Mouse (Mus musculus) olfactory bulb, adult 2 months (tissue): ENCODE results near the gene Car4. TPM values are rescaled to one million over a fixed set of nuclear protein-coding genes. Genes with fewer than 3 reads are reported as not detected.

Source experiments
- H3K27ac ChIP-seq: fragments of 200-500 bp; 2 replicates; pipeline ENCODE4 v1.5.1; 2012; ENCODE audit warnings: low read depth, low read length; ENCODE audit not compliant: insufficient read depth
- H3K4me1 ChIP-seq: fragments of 200-500 bp; 2 replicates; pipeline ENCODE4 v1.6.1; 2012; ENCODE audit warnings: low read length; ENCODE audit not compliant: control insufficient read depth, insufficient read depth
- H3K4me3 ChIP-seq: fragments of 200-500 bp; 2 replicates; pipeline ENCODE4 v1.5.1; 2012; ENCODE audit warnings: mild to moderate bottlenecking, low read depth, low read length, moderate library complexity; ENCODE audit not compliant: insufficient read depth
- CTCF ChIP-seq: fragments of 200-500 bp; IDR thresholded peaks from 2 replicates; pipeline ENCODE4 v1.5.1; 2012; ENCODE audit warnings: low read depth, mild to moderate bottlenecking, low read length, moderate library complexity; ENCODE audit not compliant: insufficient read depth
- POLR2A ChIP-seq: fragments of 200-500 bp; IDR thresholded peaks from 2 replicates; pipeline ENCODE4 v1.6.1; 2012; ENCODE audit warnings: mild to moderate bottlenecking, low read depth, low read length, moderate library complexity; ENCODE audit not compliant: insufficient read depth
- WGBS: fragments of 180-500 bp; shearing (Covaris S2); methylation state at CpG from one replicate; pipeline ENCODE4 v1.1.7; 2018; 5-methylcytosine and 5-hydroxymethylcytosine counted together
- polyA plus RNA-seq: library from polyadenylated mRNA; stranded (reverse); fragments of >200 nt; gene quantifications from 2 replicates; pipeline ENCODE4 v1.2.4, GENCODE M21; 2012; ENCODE audit warnings: low replicate concordance; ENCODE audit not compliant: missing spikeins, insufficient read depth, insufficient read length

The Car4 gene
- polyA plus RNA-seq, 1 experiment, result not detected

DNA sequence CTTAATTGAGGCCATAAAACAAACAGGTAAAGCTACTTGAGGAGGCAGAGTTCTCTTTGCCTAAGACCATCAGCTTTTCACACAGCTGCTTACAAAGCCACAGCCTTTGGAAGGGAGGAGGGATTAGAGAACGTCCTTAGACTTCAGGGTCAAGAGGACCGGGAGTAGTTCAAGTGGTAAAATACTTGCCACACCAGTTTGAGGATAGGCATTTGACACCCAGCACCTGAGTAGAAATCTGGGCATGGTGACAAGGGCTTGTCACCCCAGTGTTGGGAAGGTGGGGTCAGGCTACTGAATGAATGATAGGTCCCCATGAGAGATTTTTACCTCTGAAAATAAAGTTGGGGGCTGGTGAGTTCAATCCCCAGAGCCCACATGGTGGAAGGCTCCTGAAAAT lies 5.0 kb upstream of the Car4 start:
- Histone ChIP-seq H3K4me1 (peaks cover 2% of the 10 kb centered on the region), H3K27ac (no peak overlapping the region), H3K4me3 (no peak overlapping the region)
- TF ChIP-seq CTCF (no peak), POLR2A (no peak)
- 53% methylated on average over 2 of the region's 2 CpGs for WGBS

- TF ChIP-seq POLR2A, result no peak
- Histone ChIP-seq H3K27ac (no peak overlapping the region), H3K4me1 (peaks cover 11% of the 10 kb centered on the region), H3K4me3 (no peak overlapping the region)
- WGBS, result 62% methylated on average over 5 of the region's 5 CpGs
Observed at GRCm38 (mm10) chr11:84956400-84956799, 1.2 kb upstream of the Car4 start.

- TF ChIP-seq CTCF (no peak), POLR2A (no peak)
- 13% methylated on average over 15 of the region's 15 CpGs for WGBS
- Histone ChIP-seq H3K27ac (no peak overlapping the region), H3K4me3 (peak overlapping the region; percentile 42), H3K4me1 (peaks cover 11% of the 10 kb centered on the region)
Observed at GRCm38 (mm10) chr11:84957171-84957570, 415 bp upstream of the Car4 start.

DNA sequence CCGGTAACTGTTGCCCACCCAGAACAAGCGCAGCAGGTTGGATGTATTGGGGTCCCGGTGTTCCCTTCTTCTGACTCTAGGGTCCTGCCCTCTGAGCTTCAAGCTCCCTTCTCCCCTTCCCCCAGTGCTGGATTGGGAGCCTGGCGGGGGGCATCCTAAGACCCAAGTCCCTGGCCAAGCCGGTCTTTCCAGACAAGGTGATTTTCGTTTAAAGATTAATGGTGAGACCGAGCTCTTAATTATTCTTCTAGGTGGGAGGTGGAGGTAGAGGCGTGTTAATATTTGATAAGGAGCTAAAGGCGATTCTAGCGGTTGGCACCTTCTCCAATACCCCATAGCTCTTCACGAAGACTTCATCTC lies 665 bp downstream of the Car4 start:
- H3K27ac ChIP-seq, result no peak overlapping the region
- 7% methylated on average over 11 of the region's 11 CpGs for WGBS
- H3K4me1 ChIP-seq, result peaks cover 11% of the 10 kb centered on the region
- peak overlapping the region; percentile 42 for H3K4me3 ChIP-seq
- TF ChIP-seq POLR2A, result no peak

DNA sequence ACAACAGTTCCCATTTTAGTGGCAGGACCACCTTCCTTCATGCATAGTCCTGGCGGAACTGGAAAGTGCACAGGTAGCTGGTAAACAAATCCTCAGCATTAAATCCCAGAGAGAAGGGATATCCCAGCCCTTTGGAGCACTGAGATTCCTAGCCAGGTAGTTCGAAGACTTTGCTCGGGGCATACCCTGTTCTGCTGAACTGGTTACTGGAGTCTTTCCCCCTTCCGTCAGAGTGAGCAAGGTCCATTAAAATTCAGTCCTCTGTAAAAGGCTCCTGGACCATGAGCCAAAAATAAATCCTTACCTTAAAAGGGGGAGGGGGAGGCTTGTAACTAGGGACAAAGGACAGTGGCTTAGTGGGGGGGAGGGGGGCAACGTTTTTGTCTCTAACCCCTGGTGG lies 1.6 kb downstream of the Car4 start:
- WGBS, result 37% methylated on average over 5 of the region's 5 CpGs
- Histone ChIP-seq H3K4me1 (peaks cover 11% of the 10 kb centered on the region), H3K4me3 (no peak overlapping the region), H3K27ac (no peak overlapping the region)
- TF ChIP-seq CTCF (no peak), POLR2A (no peak)

GRCm38 (mm10) chr11:84959701-84960181 lies 2.2 kb downstream of the Car4 start:
- WGBS, result 24% methylated on average over 9 of the region's 9 CpGs
- no peak overlapping the region for H3K4me3 ChIP-seq
- H3K4me1 ChIP-seq, result peaks cover 11% of the 10 kb centered on the region
- H3K27ac ChIP-seq, result no peak overlapping the region
- no peak for TF ChIP-seq POLR2A
- TF ChIP-seq CTCF, result no peak

GRCm38 (mm10) chr11:84960291-84960690 lies 2.7 kb downstream of the Car4 start:
- no peak for TF ChIP-seq CTCF
- TF ChIP-seq POLR2A, result no peak
- Histone ChIP-seq H3K4me1 (peaks cover 11% of the 10 kb centered on the region), H3K4me3 (no peak overlapping the region), H3K27ac (no peak overlapping the region)
- WGBS, result 61% methylated on average over 3 of the region's 3 CpGs

DNA sequence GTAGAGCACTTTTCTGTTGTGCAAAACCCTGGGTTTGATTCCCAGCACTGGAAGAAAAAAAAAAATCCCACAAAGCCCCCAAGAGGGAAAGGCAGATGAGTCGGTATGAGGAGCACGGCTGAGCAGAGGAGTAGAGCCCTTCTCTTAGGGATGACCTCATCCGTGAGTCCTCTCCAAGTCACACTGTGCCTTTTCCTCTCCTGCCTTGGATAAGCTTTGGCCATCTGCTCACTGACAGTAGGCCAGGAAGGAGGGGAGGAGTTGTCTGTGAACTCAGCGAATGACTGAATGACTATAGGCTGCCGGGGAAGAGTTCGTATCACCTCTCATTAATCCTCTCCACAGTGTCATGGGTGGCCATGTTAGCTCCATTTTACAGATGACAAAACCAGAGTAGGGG lies 3.2 kb downstream of the Car4 start:
- Histone ChIP-seq H3K27ac (no peak overlapping the region), H3K4me1 (peaks cover 11% of the 10 kb centered on the region), H3K4me3 (no peak overlapping the region)
- whole genome bisulfite sequencing, result 79% methylated on average over 6 of the region's 6 CpGs
- no peak for TF ChIP-seq POLR2A

DNA sequence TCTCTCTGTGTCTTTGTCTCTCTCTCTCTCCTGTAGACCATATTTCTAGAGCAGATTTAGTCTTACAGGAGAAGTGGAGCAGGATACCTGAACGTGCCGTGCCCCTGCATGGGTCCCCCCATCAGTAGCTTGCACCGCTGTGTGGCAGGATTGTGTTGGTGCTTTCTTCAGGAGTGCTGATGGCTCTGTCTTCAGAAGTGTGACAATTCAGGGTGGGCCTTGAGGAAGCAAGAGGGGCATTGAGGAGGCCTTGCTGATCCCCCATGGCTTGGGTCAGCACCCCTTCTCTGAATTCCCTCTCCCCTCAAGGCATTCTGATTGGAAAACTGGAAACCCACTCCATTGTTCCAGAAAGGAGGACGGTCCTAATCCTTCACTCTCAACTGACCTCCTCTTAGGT lies 4.0 kb downstream of the Car4 start:
- 85% methylated on average over 4 of the region's 4 CpGs for WGBS
- no peak overlapping the region for H3K27ac ChIP-seq
- no peak overlapping the region for H3K4me3 ChIP-seq
- H3K4me1 ChIP-seq, result peaks cover 17% of the 10 kb centered on the region
- TF ChIP-seq POLR2A (no peak), CTCF (no peak)

DNA sequence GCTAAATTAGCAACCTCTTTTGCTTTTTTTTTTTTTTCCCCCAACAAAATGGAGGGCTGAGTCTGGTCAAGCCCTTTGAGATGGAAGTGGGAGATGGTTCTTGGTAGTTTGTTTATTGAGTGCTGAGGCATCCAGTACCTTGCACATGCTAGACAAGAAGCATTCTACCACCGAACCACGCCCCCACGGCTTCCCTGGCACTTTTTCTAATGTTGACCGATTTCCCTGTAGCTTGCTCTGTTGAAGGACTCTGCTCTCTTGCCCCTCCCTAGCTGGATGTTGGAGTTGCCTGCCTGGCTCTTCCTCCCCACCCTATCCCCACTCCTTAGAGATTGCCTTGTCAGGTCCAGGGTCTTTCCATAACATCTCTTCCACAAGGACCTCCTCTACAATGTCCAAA lies 5.0 kb downstream of the Car4 start:
- no peak for TF ChIP-seq CTCF
- H3K27ac ChIP-seq, result no peak overlapping the region
- no peak overlapping the region for H3K4me3 ChIP-seq
- WGBS, result 87% methylated on average over 4 of the region's 4 CpGs
- H3K4me1 ChIP-seq, result peaks cover 23% of the 10 kb centered on the region

DNA sequence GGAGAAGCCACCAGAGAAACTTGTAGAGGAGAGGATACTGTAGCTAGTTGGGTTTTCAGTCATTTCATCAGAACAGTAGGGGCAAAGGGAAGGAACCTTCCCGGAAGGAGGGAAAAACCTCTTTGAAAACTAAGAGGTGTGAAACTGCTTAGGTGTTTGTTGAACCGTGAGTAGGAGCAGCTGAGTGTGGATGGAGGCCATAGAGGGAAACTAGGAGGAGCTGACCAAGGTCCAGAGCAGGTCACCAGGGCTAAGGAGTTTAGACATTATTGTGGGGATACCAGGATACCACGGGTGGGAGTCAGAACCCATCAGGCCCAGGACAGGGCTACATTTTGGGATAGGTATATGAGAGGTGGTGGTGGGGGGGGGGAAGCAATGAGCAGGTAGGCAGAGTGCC lies 6.0 kb downstream of the Car4 start:
- no peak overlapping the region for H3K27ac ChIP-seq
- WGBS, result 85% methylated on average over 3 of the region's 3 CpGs
- H3K4me3 ChIP-seq, result no peak overlapping the region
- H3K4me1 ChIP-seq, result peaks cover 21% of the 10 kb centered on the region
- no peak for TF ChIP-seq POLR2A
- TF ChIP-seq CTCF, result no peak
